Mouse (Mus musculus) E14TG2a.4 (cell line): ENCODE measurements around the gene Dus2.

ENCODE experiments used
- CTCF ChIP-seq: conservative IDR thresholded peaks from 2 replicates; pipeline ENCODE4 v1.5.1; 2014; ENCODE audit warnings: low read length
- NANOG ChIP-seq: IDR thresholded peaks from 2 replicates; pipeline ENCODE4 v1.6.1; 2014; ENCODE audit warnings: borderline replicate concordance, low read length, mixed read lengths
- POU5F1 ChIP-seq: IDR thresholded peaks from 2 replicates; pipeline ENCODE4 v1.6.1; 2014; ENCODE audit warnings: low read length, borderline replicate concordance

- no peak for TF ChIP-seq CTCF
- no peak for TF ChIP-seq NANOG
- TF ChIP-seq POU5F1: no peak
These were observed 47.6 kb downstream of the Dus2 start for GRCm38 (mm10) chr8:106038721-106039120.
